Mouse (Mus musculus): ENCODE measurements around the gene Aacs. TPM values are rescaled to one million over a fixed set of nuclear protein-coding genes. Genes with fewer than 3 reads are reported as not detected.
"Not testable (repeated sequence)": the region's sequence is repeated elsewhere in the genome, so short reads cannot be mapped to it uniquely, and the experiment has no call there.

Gene Aacs
- polyA plus RNA-seq, 1 experiment: 51.0 TPM

DNA sequence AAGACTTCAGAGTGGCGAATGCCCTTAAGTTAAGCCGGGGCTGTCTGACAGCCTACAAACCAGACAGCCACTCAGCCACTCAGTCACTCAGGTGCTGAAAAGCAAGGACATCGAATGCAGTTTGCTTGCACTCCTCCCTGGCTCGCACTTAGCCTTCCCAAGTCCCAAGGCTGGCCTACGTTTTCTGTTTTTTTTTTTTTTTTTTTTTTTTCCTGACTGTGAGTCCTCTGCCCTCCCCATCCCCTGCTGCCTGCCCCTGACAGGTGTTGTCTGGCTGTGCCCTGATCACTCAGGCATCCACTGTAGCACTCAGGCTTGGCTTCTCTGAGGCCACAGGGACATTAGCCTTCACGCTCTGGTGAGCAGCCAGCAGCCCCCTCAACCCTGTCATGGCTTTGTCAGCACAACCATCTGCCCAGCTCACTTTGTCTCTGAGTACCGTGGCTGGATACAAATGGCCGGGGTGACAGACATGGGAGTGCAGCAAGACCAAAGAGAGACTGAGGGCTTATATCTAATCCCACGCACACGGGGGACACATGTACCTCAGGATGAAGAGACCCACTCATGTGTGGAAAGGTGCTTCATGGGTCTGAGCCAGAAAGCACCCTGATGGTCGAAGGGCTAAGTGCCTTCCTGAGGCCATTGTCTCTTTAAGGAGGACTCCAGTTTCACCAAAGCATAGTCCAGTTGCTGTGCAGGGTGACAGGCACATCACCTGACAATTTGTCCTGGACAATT is 11.9 kb downstream of the Aacs start:
- no peaks in the 10 kb centered on the region for H3K27me3 ChIP-seq (ENCODE audit: control insufficient read depth, insufficient read depth, low read length)
- WGBS: 94% methylated on average over 11 of the region's 11 CpGs
- DNase-seq: no peak

GRCm38 (mm10) chr5:125488116-125488455 is 12.5 kb downstream of the Aacs start:
- WGBS: 84% methylated on average over 4 of the region's 4 CpGs
- no peaks in the 10 kb centered on the region for H3K27me3 ChIP-seq (ENCODE audit: control insufficient read depth, insufficient read depth, low read length)
- H3K36me3 ChIP-seq (ENCODE audit: control insufficient read depth, insufficient read depth, low read length): peaks cover 10% of the 10 kb centered on the region
- H3K4me3 ChIP-seq (ENCODE audit: control insufficient read depth, insufficient read depth, low read length): no peak overlapping the region
- no peak for TF ChIP-seq CTCF (IDR thresholded peaks at IDR 0.05; ENCODE audit: borderline replicate concordance, control insufficient read depth, extremely low read depth, insufficient read depth, low read length, poor library complexity)
- no peak for TF ChIP-seq POLR2A (IDR thresholded peaks at IDR 0.05; ENCODE audit: control insufficient read depth, extremely low read depth, insufficient read depth, low read length, poor library complexity)
- peaks cover 6% of the 10 kb centered on the region for H3K4me1 ChIP-seq (replicated peaks; ENCODE audit: control insufficient read depth, insufficient read depth, low read length)
- H3K27ac ChIP-seq (ENCODE audit: control insufficient read depth, insufficient read depth, low read length): no peak overlapping the region
- no peak for DNase-seq

More for the DNA sequence above, 11.9 kb downstream of the Aacs start:
- peaks cover 6% of the 10 kb centered on the region for H3K4me1 ChIP-seq (replicated peaks; ENCODE audit: control insufficient read depth, insufficient read depth, low read length)
- peaks cover 10% of the 10 kb centered on the region for H3K36me3 ChIP-seq (ENCODE audit: control insufficient read depth, insufficient read depth, low read length)
- H3K4me3 ChIP-seq (ENCODE audit: control insufficient read depth, insufficient read depth, low read length): no peak overlapping the region
- H3K27ac ChIP-seq (ENCODE audit: control insufficient read depth, insufficient read depth, low read length): no peak overlapping the region
- TF ChIP-seq CTCF (IDR thresholded peaks at IDR 0.05; ENCODE audit: borderline replicate concordance, control insufficient read depth, extremely low read depth, insufficient read depth, low read length, poor library complexity) (no peak), POLR2A (IDR thresholded peaks at IDR 0.05; ENCODE audit: control insufficient read depth, extremely low read depth, insufficient read depth, low read length, poor library complexity) (no peak)

- H3K27me3 ChIP-seq (ENCODE audit: control insufficient read depth, insufficient read depth, low read length); H3K27ac ChIP-seq (ENCODE audit: control insufficient read depth, insufficient read depth, low read length); H3K4me1 ChIP-seq (replicated peaks; ENCODE audit: control insufficient read depth, insufficient read depth, low read length); H3K36me3 ChIP-seq (ENCODE audit: control insufficient read depth, insufficient read depth, low read length); H3K4me3 ChIP-seq (ENCODE audit: control insufficient read depth, insufficient read depth, low read length): not testable (repeated sequence)
- 85% methylated on average over 5 of the region's 5 CpGs for WGBS
- peak; percentile 42 for DNase-seq
Observed at GRCm38 (mm10) chr5:125488953-125489352, 13.3 kb downstream of the Aacs start.

GRCm38 (mm10) chr5:125491107-125491506 is 15.5 kb downstream of the Aacs start:
- no peaks in the 10 kb centered on the region for H3K27me3 ChIP-seq (ENCODE audit: control insufficient read depth, insufficient read depth, low read length)
- TF ChIP-seq CTCF (IDR thresholded peaks at IDR 0.05; ENCODE audit: borderline replicate concordance, control insufficient read depth, extremely low read depth, insufficient read depth, low read length, poor library complexity) (no peak), POLR2A (IDR thresholded peaks at IDR 0.05; ENCODE audit: control insufficient read depth, extremely low read depth, insufficient read depth, low read length, poor library complexity) (0 out of 2 replicates have a peak, but pooled peaks have one; percentile 12)
- 0 out of 2 replicates have a peak, but pooled peaks cover 5% of the 10 kb centered on the region for H3K36me3 ChIP-seq (ENCODE audit: control insufficient read depth, insufficient read depth, low read length)
- no peak overlapping the region for H3K27ac ChIP-seq (ENCODE audit: control insufficient read depth, insufficient read depth, low read length)
- H3K4me3 ChIP-seq (ENCODE audit: control insufficient read depth, insufficient read depth, low read length): no peak overlapping the region
- WGBS: 97% methylated on average over 10 of the region's 10 CpGs
- peaks cover 6% of the 10 kb centered on the region for H3K4me1 ChIP-seq (replicated peaks; ENCODE audit: control insufficient read depth, insufficient read depth, low read length)
- DNase-seq: no peak

GRCm38 (mm10) chr5:125492379-125493092 is 16.9 kb downstream of the Aacs start:
- H3K4me1 ChIP-seq (replicated peaks; ENCODE audit: control insufficient read depth, insufficient read depth, low read length): peaks cover 6% of the 10 kb centered on the region
- DNase-seq: no peak
- H3K4me3 ChIP-seq (ENCODE audit: control insufficient read depth, insufficient read depth, low read length): no peak overlapping the region
- no peaks in the 10 kb centered on the region for H3K27me3 ChIP-seq (ENCODE audit: control insufficient read depth, insufficient read depth, low read length)
- TF ChIP-seq POLR2A (IDR thresholded peaks at IDR 0.05; ENCODE audit: control insufficient read depth, extremely low read depth, insufficient read depth, low read length, poor library complexity) (no peak), CTCF (IDR thresholded peaks at IDR 0.05; ENCODE audit: borderline replicate concordance, control insufficient read depth, extremely low read depth, insufficient read depth, low read length, poor library complexity) (no peak)
- no peak overlapping the region for H3K27ac ChIP-seq (ENCODE audit: control insufficient read depth, insufficient read depth, low read length)
- 0 out of 2 replicates have a peak, but pooled peaks cover 5% of the 10 kb centered on the region for H3K36me3 ChIP-seq (ENCODE audit: control insufficient read depth, insufficient read depth, low read length)
- WGBS: 92% methylated on average over 17 of the region's 17 CpGs

DNA sequence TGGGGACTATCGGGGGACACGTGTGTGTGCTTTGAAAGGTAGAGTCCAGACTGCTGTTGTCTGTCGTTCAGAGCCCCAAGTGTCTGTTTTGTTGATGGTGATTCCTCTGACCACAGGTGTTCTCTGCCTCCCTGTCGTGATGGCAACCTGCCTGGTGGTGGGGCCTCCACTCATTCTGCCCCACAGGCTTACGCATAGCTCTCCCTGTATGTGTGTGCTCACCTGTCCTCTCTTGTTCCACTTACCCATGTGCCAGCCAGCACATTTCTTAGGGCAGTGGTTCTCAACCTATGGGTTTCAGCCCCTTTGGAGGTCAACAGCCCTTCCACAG is 17.4 kb downstream of the Aacs start:
- H3K4me1 ChIP-seq (replicated peaks; ENCODE audit: control insufficient read depth, insufficient read depth, low read length): peaks cover 6% of the 10 kb centered on the region
- 89% methylated on average over 5 of the region's 5 CpGs for WGBS
- 0 out of 2 replicates have a peak, but pooled peaks cover 5% of the 10 kb centered on the region for H3K36me3 ChIP-seq (ENCODE audit: control insufficient read depth, insufficient read depth, low read length)
- no peaks in the 10 kb centered on the region for H3K27me3 ChIP-seq (ENCODE audit: control insufficient read depth, insufficient read depth, low read length)
- DNase-seq: no peak
- H3K4me3 ChIP-seq (ENCODE audit: control insufficient read depth, insufficient read depth, low read length): no peak overlapping the region
- H3K27ac ChIP-seq (ENCODE audit: control insufficient read depth, insufficient read depth, low read length): no peak overlapping the region
- no peak for TF ChIP-seq POLR2A (IDR thresholded peaks at IDR 0.05; ENCODE audit: control insufficient read depth, extremely low read depth, insufficient read depth, low read length, poor library complexity)
- no peak for TF ChIP-seq CTCF (IDR thresholded peaks at IDR 0.05; ENCODE audit: borderline replicate concordance, control insufficient read depth, extremely low read depth, insufficient read depth, low read length, poor library complexity)
